Mouse (Mus musculus): ENCODE measurements at regions not wholly inside any gene's neighbourhood (a gene's known extent, or its start where the extent isn't known, plus 50 kb on each side); places are given as distances from the start of the nearest gene placed in this dataset.

GRCm38 (mm10) chrX:57784959-57785358 is 237.5 kb upstream of the Zic3 start:
- no peak for DNase-seq

GRCm38 (mm10) chrX:57787615-57788014 is 234.9 kb upstream of the Zic3 start:
- DNase-seq, result peak; percentile 58

- DNase-seq, result no peak
Observed at GRCm38 (mm10) chrX:57797956-57798355, 224.5 kb upstream of the Zic3 start.

- no peak for DNase-seq
Observed at GRCm38 (mm10) chrX:57798394-57798793, 224.1 kb upstream of the Zic3 start.

- DNase-seq, result no peak
Observed at GRCm38 (mm10) chrX:57798869-57799268, 223.6 kb upstream of the Zic3 start.

Measured in cerebellum, adult 8-10 months (tissue).